Mouse (Mus musculus) fat pad, adult 2 months (tissue): ENCODE data around the gene Nol3.

Experiments
- DNase-seq: peaks from one replicate; pipeline ENCODE4 v3.0.0-alpha.2; 2011; ENCODE audit warnings: low read depth, low spot score; ENCODE audit errors: extremely low read depth

The Nol3 gene

GRCm38 (mm10) chr8:105305211-105306145 lies 29.5 kb downstream of the Nol3 start, which contains the start of gene Elmo3:
Gene Elmo3, plus strand, starts transcription at chr8:105305601.
- DNase-seq: no peak

GRCm38 (mm10) chr8:105306146-105306691 lies 30.3 kb downstream of the Nol3 start:
- DNase-seq: no peak

GRCm38 (mm10) chr8:105307670-105308069 lies 31.7 kb downstream of the Nol3 start:
- no peak for DNase-seq

GRCm38 (mm10) chr8:105308428-105308827 lies 32.5 kb downstream of the Nol3 start:
- no peak for DNase-seq

- no peak for DNase-seq
These were observed 33.4 kb downstream of the Nol3 start for GRCm38 (mm10) chr8:105309142-105309847.

GRCm38 (mm10) chr8:105310118-105310517 lies 34.2 kb downstream of the Nol3 start:
- DNase-seq: no peak

- DNase-seq: no peak
These were observed 35.8 kb downstream of the Nol3 start for GRCm38 (mm10) chr8:105311718-105312117.

- no peak for DNase-seq
These were observed 37.0 kb downstream of the Nol3 start for GRCm38 (mm10) chr8:105312891-105313481.

GRCm38 (mm10) chr8:105313622-105314402 lies 37.9 kb downstream of the Nol3 start:
- DNase-seq: no peak

GRCm38 (mm10) chr8:105315073-105315769 lies 39.3 kb downstream of the Nol3 start:
- no peak for DNase-seq

- DNase-seq: no peak
These were observed 42.0 kb downstream of the Nol3 start for GRCm38 (mm10) chr8:105317941-105318340.

- DNase-seq: no peak
These were observed 42.8 kb downstream of the Nol3 start for GRCm38 (mm10) chr8:105318662-105319190.

- no peak for DNase-seq
These were observed 47.2 kb downstream of the Nol3 start for GRCm38 (mm10) chr8:105323183-105323582.

- no peak for DNase-seq
These were observed 49.7 kb downstream of the Nol3 start for GRCm38 (mm10) chr8:105325641-105326093.

GRCm38 (mm10) chr8:105326141-105326672 lies 50.3 kb downstream of the Nol3 start, which contains the start of the genes Lrrc29 and Tmem208:
Gene Lrrc29, minus strand, starts transcription at chr8:105326278.
Gene Tmem208, plus strand, starts transcription at chr8:105326354.
- no peak for DNase-seq

GRCm38 (mm10) chr8:105326968-105327367 lies 51.0 kb downstream of the Nol3 start:
- DNase-seq: no peak

GRCm38 (mm10) chr8:105330325-105330724 lies 54.4 kb downstream of the Nol3 start:
- DNase-seq: no peak

GRCm38 (mm10) chr8:105331469-105331868 lies 55.5 kb downstream of the Nol3 start:
- no peak for DNase-seq
